Mouse (Mus musculus): ENCODE data around the gene B430306N03Rik. TPM values are rescaled to one million over a fixed set of nuclear protein-coding genes. Genes with fewer than 3 reads are reported as not detected.

Gene B430306N03Rik
- total RNA-seq, 2 experiments from 2014 or later, result not detected

DNA sequence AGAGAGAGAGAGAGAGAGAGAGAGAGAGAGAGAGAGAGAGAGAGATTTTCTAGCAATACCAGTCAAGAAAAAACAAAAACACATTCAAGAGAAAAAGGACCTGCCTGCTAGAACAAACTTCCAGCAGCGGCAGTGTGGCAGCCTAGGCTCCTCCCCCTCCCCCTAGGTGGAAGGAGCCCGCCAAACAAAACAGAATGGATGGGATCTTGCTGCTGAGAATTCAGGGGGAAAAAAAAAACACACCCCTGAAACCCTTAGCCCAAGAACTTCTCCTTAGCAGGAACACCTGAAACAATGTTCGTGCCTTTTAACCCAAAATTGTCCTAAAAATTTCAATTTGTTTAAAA, 34.2 kb upstream of the B430306N03Rik start:
- no peak for TF ChIP-seq CTCF (conservative IDR thresholded peaks at IDR 0.05)
- no peak for DNase-seq (ENCODE audit: low spot score in 2 of 2)
- Histone ChIP-seq H3K27ac (no peak overlapping the region), H3K4me3 (no peak overlapping the region)

DNA sequence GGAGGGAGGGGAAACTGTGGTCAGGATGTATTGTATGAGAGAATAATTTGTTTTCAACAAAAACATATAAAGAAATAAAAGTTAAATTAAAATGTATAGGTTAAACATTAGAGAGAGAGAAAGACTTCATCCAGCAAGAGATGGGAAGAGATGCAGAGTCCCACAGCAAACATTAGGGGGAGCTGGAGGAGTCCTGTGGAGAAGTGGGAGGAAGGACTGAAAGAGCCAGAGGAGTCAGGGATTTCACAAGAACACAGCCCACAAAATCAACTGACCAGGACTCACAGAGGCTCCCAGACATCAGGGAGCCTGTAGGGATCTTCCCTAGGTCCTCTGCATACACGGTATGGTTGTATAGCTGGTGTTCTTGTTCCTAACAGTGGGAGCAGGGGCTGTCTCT, 29.2 kb upstream of the B430306N03Rik start:
- Histone ChIP-seq H3K4me3 (no peak overlapping the region), H3K27ac (no peak overlapping the region)
- DNase-seq (ENCODE audit: low spot score in 2 of 2), result no peak
- peak; percentile 34 for TF ChIP-seq CTCF (conservative IDR thresholded peaks at IDR 0.05)

DNA sequence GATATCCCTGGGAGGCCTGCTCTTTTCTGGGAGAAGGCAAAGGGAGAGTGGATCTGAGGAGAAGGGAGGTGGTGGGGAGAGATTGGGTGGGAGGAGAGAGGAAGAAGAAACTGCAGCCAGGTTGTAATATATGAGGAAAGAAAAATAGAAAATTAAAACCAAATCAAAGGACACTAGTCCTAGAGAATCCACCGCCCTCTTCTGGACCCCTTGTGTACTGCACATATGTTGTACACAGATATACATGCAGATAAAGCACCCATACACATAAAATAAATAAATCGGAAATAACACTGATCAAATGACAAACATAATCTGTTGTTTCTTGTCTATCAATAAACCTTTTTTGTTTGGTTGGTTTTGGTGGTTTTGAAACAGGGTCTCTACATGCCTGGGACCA, 28.7 kb upstream of the B430306N03Rik start:
- TF ChIP-seq CTCF (conservative IDR thresholded peaks at IDR 0.05), result peak; percentile 48
- Histone ChIP-seq H3K4me3 (no peak overlapping the region), H3K27ac (no peak overlapping the region)
- no peak for DNase-seq (ENCODE audit: low spot score in 2 of 2)

DNA sequence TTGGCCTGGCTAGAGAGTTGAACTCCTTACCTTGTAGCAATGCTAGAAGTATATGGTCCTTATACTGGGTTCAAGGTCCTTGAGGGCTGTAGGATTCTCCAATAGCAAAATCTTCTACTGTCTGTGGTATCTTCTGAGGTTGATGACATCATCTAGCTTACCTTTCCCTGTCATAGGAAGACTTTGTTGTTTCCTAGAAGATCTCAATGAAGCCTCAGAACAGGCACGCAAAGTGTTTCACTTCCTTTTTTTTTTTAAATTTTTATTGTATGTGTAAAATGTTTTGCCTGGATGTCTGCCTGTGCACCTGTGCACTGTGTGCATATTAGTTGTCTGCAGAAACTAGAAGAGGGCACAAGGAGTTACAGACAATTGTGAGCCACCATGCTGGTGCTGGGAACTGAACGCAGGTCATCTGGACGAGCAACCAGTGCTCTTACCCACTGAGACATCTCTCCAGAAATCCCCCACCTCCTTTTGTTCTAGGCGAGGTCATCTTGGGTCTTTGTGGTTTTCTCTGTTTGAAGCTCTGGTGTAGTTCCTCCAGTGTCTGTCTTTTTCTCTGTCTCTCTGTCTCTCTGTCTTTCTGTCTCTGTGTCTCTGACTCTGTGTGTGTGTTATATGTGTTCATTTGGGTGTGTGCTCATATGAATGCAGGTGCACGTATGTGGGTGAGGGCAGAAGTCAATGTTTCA, 22.3 kb upstream of the B430306N03Rik start:
- no peak overlapping the region for H3K27ac ChIP-seq
- no peak for TF ChIP-seq CTCF (conservative IDR thresholded peaks at IDR 0.05)
- DNase-seq (ENCODE audit: low spot score in 2 of 2), result no peak
- H3K4me3 ChIP-seq, result no peak overlapping the region

DNA sequence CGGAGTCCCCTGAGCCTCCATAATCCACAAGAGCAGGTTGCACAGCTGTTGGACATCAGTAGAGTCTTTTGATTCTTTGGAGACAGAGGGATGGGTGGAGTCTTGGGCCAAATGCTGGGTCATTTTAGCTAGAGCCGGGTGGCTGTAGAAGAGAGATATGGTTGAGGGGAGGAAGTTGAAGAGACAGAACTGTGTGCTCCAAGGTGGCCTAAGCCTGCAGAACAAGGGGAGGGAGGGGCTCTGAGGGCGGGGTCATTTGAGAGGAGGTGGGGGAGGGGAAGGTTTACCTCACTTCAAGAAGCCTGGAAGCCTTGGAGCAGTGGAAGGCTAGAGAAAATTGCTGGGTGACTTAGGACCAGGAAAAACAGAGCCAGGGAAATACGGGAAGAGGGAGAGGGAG, 16.7 kb upstream of the B430306N03Rik start, which contains the start of gene Treml2:
Gene Treml2, plus strand, starts transcription at position 296 of the 400 bp plus-strand sequence.
- Histone ChIP-seq H3K27ac (no peak within 1 kb of the TSS), H3K4me3 (no peak within 1 kb of the TSS)
- TF ChIP-seq CTCF (conservative IDR thresholded peaks at IDR 0.05), result no peak
- DNase-seq (ENCODE audit: low spot score in 2 of 2), result no peak

DNA sequence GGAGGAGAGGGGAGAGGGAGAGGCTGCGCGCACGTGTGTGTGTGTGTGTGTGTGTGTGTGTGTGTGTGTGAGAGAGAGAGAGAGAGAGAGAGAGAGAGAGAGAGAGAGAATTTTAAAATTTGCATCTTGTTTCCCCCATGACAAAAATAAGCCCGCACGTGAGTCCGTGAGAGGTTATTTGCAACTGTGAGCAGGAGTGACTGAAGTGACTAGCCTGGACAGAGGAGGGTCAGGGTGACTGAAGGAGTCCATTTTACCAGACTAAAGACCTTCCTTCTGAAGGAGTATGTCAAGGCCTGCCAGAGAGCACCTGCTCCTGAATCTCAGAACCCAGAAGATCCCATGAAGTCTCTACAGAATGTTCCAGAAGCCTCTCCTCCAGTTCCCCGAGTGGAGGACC, 16.2 kb upstream of the B430306N03Rik start:
- no peak for TF ChIP-seq CTCF (conservative IDR thresholded peaks at IDR 0.05)
- Histone ChIP-seq H3K27ac (no peak overlapping the region), H3K4me3 (no peak overlapping the region)
- DNase-seq (ENCODE audit: low spot score in 2 of 2), result no peak

DNA sequence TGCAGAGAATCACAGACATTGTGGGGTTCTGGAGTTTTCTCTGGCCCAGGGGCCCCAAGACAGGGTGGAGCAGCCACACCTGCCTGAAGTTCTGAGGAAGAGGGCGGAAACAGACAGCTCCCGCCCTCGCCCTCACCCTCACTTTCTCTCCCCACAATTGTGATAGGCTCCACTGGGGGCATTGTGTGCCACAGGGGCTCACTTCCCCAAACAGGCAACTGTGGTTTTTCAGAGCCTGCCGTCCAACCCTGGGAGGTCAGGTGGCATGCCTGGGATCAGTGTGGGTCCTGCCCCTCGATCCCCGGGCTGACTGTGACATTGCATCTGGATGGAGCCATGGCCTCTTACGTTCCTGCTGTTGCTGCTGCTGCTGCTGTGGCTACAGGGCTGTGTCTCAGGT, 15.7 kb upstream of the B430306N03Rik start:
- no peak overlapping the region for H3K27ac ChIP-seq
- no peak for TF ChIP-seq CTCF (conservative IDR thresholded peaks at IDR 0.05)
- DNase-seq (ENCODE audit: low spot score in 2 of 2), result no peak
- H3K4me3 ChIP-seq, result no peak overlapping the region

DNA sequence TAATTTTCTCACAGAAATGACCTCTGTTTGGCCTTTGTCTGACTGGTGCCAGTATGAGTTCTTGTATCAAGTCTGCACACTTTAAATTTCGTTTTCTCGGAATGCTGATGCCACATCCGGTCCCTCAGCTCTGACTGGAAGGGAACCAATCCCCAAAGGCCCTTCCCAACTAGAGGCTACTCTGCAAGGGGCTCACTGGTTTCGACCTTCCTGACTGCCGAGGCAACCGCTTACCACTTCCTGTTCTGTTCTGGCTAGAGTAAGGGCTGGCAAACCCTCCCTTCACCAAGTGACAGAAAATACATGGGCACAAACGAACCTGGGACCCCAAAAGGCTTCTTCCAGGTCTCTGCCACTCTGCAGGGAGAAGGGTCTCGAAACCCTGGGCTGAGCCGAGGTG, 15.1 kb upstream of the B430306N03Rik start:
- DNase-seq (ENCODE audit: low spot score in 2 of 2), result no peak
- TF ChIP-seq CTCF (conservative IDR thresholded peaks at IDR 0.05), result no peak
- no peak overlapping the region for H3K27ac ChIP-seq
- H3K4me3 ChIP-seq, result no peak overlapping the region

DNA sequence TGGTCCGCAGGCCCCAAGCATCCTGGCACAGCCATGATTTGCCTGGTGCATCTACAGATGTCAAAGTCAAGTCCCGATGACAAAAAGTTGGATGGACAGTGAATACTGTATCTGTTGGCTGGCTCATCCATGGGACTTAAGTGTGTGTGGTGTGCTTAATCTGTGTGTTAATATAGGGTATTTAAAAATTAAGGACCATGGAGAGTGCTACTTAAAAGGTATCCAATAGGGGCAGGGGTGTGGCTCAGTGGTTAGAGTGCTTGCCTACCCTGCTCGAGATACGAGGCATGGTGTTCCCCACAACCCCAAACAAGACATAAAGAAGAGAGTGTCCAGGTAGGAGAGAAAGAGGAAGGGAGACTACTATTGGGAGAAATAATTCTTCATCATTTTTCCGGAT, 14.1 kb upstream of the B430306N03Rik start:
- Histone ChIP-seq H3K27ac (no peak overlapping the region), H3K4me3 (no peak overlapping the region)
- no peak for TF ChIP-seq CTCF (conservative IDR thresholded peaks at IDR 0.05)
- DNase-seq (ENCODE audit: low spot score in 2 of 2), result no peak

DNA sequence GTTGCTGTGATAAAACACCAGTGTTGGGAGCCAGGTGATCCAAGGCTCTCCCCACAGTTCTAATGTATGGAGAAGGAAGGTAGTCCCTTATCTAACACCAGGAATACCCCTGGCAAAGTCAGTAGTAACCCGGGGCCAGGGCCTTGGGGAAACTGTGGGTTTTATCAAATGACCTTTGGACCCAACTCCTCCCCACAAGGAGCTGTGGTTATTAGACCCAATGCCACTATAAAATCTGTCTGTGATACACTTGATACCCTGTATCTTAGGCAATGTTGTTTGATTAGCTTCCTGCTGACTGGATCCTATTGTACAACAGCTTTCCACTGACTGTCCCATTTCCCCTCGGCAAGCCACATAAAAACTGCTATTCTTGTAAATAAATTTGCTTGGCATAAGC, 3.8 kb upstream of the B430306N03Rik start:
- TF ChIP-seq CTCF (conservative IDR thresholded peaks at IDR 0.05), result no peak
- no peak overlapping the region for H3K4me3 ChIP-seq
- no peak overlapping the region for H3K27ac ChIP-seq
- no peak for DNase-seq (ENCODE audit: low spot score in 2 of 2)

DNA sequence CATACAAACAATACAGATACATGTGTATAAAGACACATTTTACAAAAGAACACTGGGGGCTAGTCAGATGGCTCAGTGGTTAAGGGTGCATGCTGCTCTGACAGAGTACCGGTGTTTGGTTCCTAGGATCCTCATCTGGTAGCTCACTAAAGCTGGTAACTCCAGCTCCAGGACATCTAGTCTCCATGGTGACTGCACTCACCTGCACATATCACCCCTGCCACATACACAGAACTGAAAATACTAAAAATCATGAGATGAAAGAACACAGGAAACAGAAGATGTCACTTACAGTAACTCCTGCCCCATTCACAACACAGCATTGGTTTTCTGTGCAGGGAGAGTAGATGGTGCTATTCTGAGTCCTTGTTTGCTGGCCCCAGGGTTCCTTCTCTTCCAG, 2.7 kb downstream of the B430306N03Rik start:
- no peak for DNase-seq (ENCODE audit: low spot score in 2 of 2)

DNA sequence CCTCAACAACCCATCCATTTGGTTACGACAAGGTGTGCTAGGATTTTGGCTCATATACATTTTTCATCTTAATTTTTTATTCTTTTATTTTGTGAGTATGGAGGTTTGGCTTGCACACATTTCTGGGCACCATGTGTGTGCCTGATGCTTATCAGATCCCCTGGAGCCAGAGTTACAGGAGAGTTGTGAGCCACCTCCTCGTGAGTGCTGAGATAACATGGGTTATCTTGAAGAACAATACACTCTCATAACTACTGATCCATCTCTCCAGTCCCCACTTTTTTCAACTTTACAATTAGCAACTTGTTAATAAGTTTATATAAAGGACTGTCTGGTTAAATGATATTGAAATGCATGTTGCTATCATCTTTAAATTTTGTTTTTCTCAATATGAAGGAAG, 5.3 kb downstream of the B430306N03Rik start:
- TF ChIP-seq CTCF (conservative IDR thresholded peaks at IDR 0.05), result no peak
- DNase-seq (ENCODE audit: low spot score in 2 of 2), result no peak
- no peak overlapping the region for H3K4me3 ChIP-seq
- H3K27ac ChIP-seq, result no peak overlapping the region

More for the DNA sequence above, 2.7 kb downstream of the B430306N03Rik start:
- Histone ChIP-seq H3K27ac (no peak overlapping the region), H3K4me3 (no peak overlapping the region)
- no peak for TF ChIP-seq CTCF (conservative IDR thresholded peaks at IDR 0.05)

DNA sequence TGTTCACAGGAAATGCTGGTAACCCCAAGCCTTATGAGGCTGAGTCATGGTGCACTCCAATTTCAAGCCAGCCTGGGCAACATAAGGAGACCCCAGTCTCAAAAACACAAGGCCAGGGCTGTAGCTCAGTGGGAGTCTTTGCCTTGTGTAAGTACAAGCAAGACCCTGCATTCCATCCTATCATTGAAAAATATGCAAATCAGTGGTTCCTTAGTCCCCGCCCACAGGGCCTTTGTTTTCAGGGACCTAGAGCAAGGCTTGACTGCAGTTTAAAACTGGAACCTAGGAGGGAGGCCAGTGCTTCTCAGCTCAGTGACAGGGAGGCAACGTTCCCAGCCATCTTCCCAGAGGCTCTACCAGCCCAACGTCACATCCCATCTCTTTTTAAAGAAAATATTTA, 7.3 kb downstream of the B430306N03Rik start:
- H3K27ac ChIP-seq, result no peak overlapping the region
- no peak for TF ChIP-seq CTCF (conservative IDR thresholded peaks at IDR 0.05)
- no peak for DNase-seq (ENCODE audit: low spot score in 2 of 2)
- H3K4me3 ChIP-seq, result no peak overlapping the region

DNA sequence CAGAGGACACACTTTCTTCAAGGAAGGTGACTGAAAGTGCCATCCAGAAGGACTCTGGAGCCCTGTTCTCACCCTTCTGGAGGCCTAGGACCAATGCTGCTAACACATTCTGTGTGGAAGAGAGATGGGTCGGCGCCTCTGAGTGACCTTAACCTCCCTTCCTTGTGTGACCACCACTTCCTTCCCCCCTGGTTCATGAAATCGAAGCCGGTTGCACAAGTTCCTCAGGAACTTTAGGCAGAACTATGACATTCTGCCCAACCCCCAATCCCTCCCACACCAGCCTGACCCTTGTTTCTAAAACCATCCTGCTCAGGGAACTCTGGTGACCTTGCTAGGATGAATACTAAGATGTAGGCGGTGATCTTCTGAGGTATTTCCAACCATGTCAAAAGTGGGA, 8.3 kb downstream of the B430306N03Rik start:
- Histone ChIP-seq H3K4me3 (no peak overlapping the region), H3K27ac (no peak overlapping the region)
- no peak for TF ChIP-seq CTCF (conservative IDR thresholded peaks at IDR 0.05)
- no peak for DNase-seq (ENCODE audit: low spot score in 2 of 2)
